Mouse (Mus musculus): Measurements from ENCODE around the gene Gucy2d. TPM values are rescaled to one million over a fixed set of nuclear protein-coding genes. Genes with fewer than 3 reads are reported as not detected.

Gene Gucy2d
- total and polyA plus RNA-seq, 3 experiments = 0.05 TPM; not detected in 2

GRCm38 (mm10) chr7:98495591-98495990, 55.4 kb downstream of the Gucy2d start:
- Histone ChIP-seq H3K4me1 (ENCODE audit: insufficient read depth, low read depth, low read length) (no peaks in the 10 kb centered on the region), H3K36me3 (replicated peaks) (no peaks in the 10 kb centered on the region), H3K4me3 (ENCODE audit: low read depth, low read length) (no peak overlapping the region), H3K9me3 (replicated peaks) (no peaks in the 10 kb centered on the region), H3K27me3 (ENCODE audit: insufficient read depth, low read length) (peaks cover 21% of the 10 kb centered on the region; the same call in 1 of the 2 replicates)
- TF ChIP-seq GATA1 (IDR thresholded peaks at IDR 0.05; ENCODE audit: borderline replicate concordance, low read length) (no peak), CTCF (IDR thresholded peaks at IDR 0.05; ENCODE audit: low read depth, low read length) (no peak), GATA2 (IDR thresholded peaks at IDR 0.05; ENCODE audit: borderline replicate concordance, low read depth, low read length) (no peak), POLR2AphosphoS5 (IDR thresholded peaks at IDR 0.05; ENCODE audit: insufficient replicate concordance, low read depth, low read length) (no peak), TAL1 (conservative IDR thresholded peaks at IDR 0.05; ENCODE audit: low read depth, low read length) (no peak)
- DNase-seq (ENCODE audit: low spot score) (no peak), ATAC-seq (ENCODE audit: extremely low read depth, insufficient number of reproducible peaks, low FRiP score, poor library complexity, severe bottlenecking) (no peak)

- Histone ChIP-seq H3K4me1 (ENCODE audit: insufficient read depth, low read depth, low read length) (no peaks in the 10 kb centered on the region), H3K27me3 (ENCODE audit: insufficient read depth, low read length) (peaks cover 16% of the 10 kb centered on the region; the same call in 1 of the 2 replicates), H3K36me3 (replicated peaks) (no peaks in the 10 kb centered on the region), H3K4me3 (ENCODE audit: low read depth, low read length) (no peak overlapping the region), H3K9me3 (replicated peaks) (no peaks in the 10 kb centered on the region)
- TF ChIP-seq POLR2AphosphoS5 (IDR thresholded peaks at IDR 0.05; ENCODE audit: insufficient replicate concordance, low read depth, low read length) (no peak), CTCF (IDR thresholded peaks at IDR 0.05; ENCODE audit: low read depth, low read length) (no peak), GATA1 (IDR thresholded peaks at IDR 0.05; ENCODE audit: borderline replicate concordance, low read length) (no peak), TAL1 (conservative IDR thresholded peaks at IDR 0.05; ENCODE audit: low read depth, low read length) (no peak), GATA2 (IDR thresholded peaks at IDR 0.05; ENCODE audit: borderline replicate concordance, low read depth, low read length) (no peak)
- ATAC-seq (ENCODE audit: extremely low read depth, insufficient number of reproducible peaks, low FRiP score, poor library complexity, severe bottlenecking) (no peak), DNase-seq (ENCODE audit: low spot score) (no peak)
Measured at GRCm38 (mm10) chr7:98497451-98497850, 57.2 kb downstream of the Gucy2d start.

GRCm38 (mm10) chr7:98498101-98498500, 57.9 kb downstream of the Gucy2d start:
- peaks cover 21% of the 10 kb centered on the region; the same call in 1 of the 2 replicates for H3K27me3 ChIP-seq (ENCODE audit: insufficient read depth, low read length)
- DNase-seq (ENCODE audit: low spot score) (no peak), ATAC-seq (ENCODE audit: extremely low read depth, insufficient number of reproducible peaks, low FRiP score, poor library complexity, severe bottlenecking) (no peak)
- TF ChIP-seq CTCF (IDR thresholded peaks at IDR 0.05; ENCODE audit: low read depth, low read length) (no peak), TAL1 (conservative IDR thresholded peaks at IDR 0.05; ENCODE audit: low read depth, low read length) (no peak), GATA2 (IDR thresholded peaks at IDR 0.05; ENCODE audit: borderline replicate concordance, low read depth, low read length) (no peak), POLR2AphosphoS5 (IDR thresholded peaks at IDR 0.05; ENCODE audit: insufficient replicate concordance, low read depth, low read length) (no peak), GATA1 (IDR thresholded peaks at IDR 0.05; ENCODE audit: borderline replicate concordance, low read length) (no peak)
- no peaks in the 10 kb centered on the region for H3K9me3 ChIP-seq (replicated peaks)
- no peaks in the 10 kb centered on the region for H3K4me1 ChIP-seq (ENCODE audit: insufficient read depth, low read depth, low read length)
- no peaks in the 10 kb centered on the region for H3K36me3 ChIP-seq (replicated peaks)
- no peak overlapping the region for H3K4me3 ChIP-seq (ENCODE audit: low read depth, low read length)

- DNase-seq (ENCODE audit: low spot score) = no peak
- peaks cover 26% of the 10 kb centered on the region; the same call in 1 of the 2 replicates for H3K27me3 ChIP-seq (ENCODE audit: insufficient read depth, low read length)
- ATAC-seq (ENCODE audit: extremely low read depth, insufficient number of reproducible peaks, low FRiP score, poor library complexity, severe bottlenecking) = no peak
- no peak overlapping the region for H3K4me3 ChIP-seq (ENCODE audit: low read depth, low read length)
- H3K36me3 ChIP-seq (replicated peaks) = no peaks in the 10 kb centered on the region
- TF ChIP-seq TAL1 (conservative IDR thresholded peaks at IDR 0.05; ENCODE audit: low read depth, low read length) = no peak
- TF ChIP-seq CTCF (IDR thresholded peaks at IDR 0.05; ENCODE audit: low read depth, low read length) = no peak
- no peak for TF ChIP-seq POLR2AphosphoS5 (IDR thresholded peaks at IDR 0.05; ENCODE audit: insufficient replicate concordance, low read depth, low read length)
- TF ChIP-seq GATA1 (IDR thresholded peaks at IDR 0.05; ENCODE audit: borderline replicate concordance, low read length) = no peak
- no peak for TF ChIP-seq GATA2 (IDR thresholded peaks at IDR 0.05; ENCODE audit: borderline replicate concordance, low read depth, low read length)
- H3K9me3 ChIP-seq (replicated peaks) = no peaks in the 10 kb centered on the region
- H3K4me1 ChIP-seq (ENCODE audit: insufficient read depth, low read depth, low read length) = no peaks in the 10 kb centered on the region
Measured at GRCm38 (mm10) chr7:98498656-98499560, 58.7 kb downstream of the Gucy2d start.

GRCm38 (mm10) chr7:98499561-98500292, 59.5 kb downstream of the Gucy2d start:
- no peak for ATAC-seq (ENCODE audit: extremely low read depth, insufficient number of reproducible peaks, low FRiP score, poor library complexity, severe bottlenecking)
- Histone ChIP-seq H3K9me3 (replicated peaks) (no peaks in the 10 kb centered on the region), H3K36me3 (replicated peaks) (no peaks in the 10 kb centered on the region), H3K4me1 (ENCODE audit: insufficient read depth, low read depth, low read length) (no peaks in the 10 kb centered on the region), H3K4me3 (ENCODE audit: low read depth, low read length) (no peak overlapping the region), H3K27me3 (ENCODE audit: insufficient read depth, low read length) (peaks cover 27% of the 10 kb centered on the region; the same call in 1 of the 2 replicates)
- DNase-seq (ENCODE audit: low spot score) = no peak
- no peak for TF ChIP-seq POLR2AphosphoS5 (IDR thresholded peaks at IDR 0.05; ENCODE audit: insufficient replicate concordance, low read depth, low read length)
- TF ChIP-seq CTCF (IDR thresholded peaks at IDR 0.05; ENCODE audit: low read depth, low read length) = no peak
- TF ChIP-seq GATA1 (IDR thresholded peaks at IDR 0.05; ENCODE audit: borderline replicate concordance, low read length) = no peak
- no peak for TF ChIP-seq GATA2 (IDR thresholded peaks at IDR 0.05; ENCODE audit: borderline replicate concordance, low read depth, low read length)
- TF ChIP-seq TAL1 (conservative IDR thresholded peaks at IDR 0.05; ENCODE audit: low read depth, low read length) = no peak

GRCm38 (mm10) chr7:98500470-98500869, 60.3 kb downstream of the Gucy2d start:
- Histone ChIP-seq H3K27me3 (ENCODE audit: insufficient read depth, low read length) (peaks cover 31% of the 10 kb centered on the region; the same call in 1 of the 2 replicates), H3K9me3 (replicated peaks) (no peaks in the 10 kb centered on the region), H3K36me3 (replicated peaks) (no peaks in the 10 kb centered on the region), H3K4me1 (ENCODE audit: insufficient read depth, low read depth, low read length) (no peaks in the 10 kb centered on the region), H3K4me3 (ENCODE audit: low read depth, low read length) (no peak overlapping the region)
- ATAC-seq (ENCODE audit: extremely low read depth, insufficient number of reproducible peaks, low FRiP score, poor library complexity, severe bottlenecking) (no peak; the same call in 1 of the 2 replicates), DNase-seq (ENCODE audit: low spot score) (no peak)
- TF ChIP-seq TAL1 (conservative IDR thresholded peaks at IDR 0.05; ENCODE audit: low read depth, low read length) = no peak
- TF ChIP-seq POLR2AphosphoS5 (IDR thresholded peaks at IDR 0.05; ENCODE audit: insufficient replicate concordance, low read depth, low read length) = no peak
- no peak for TF ChIP-seq CTCF (IDR thresholded peaks at IDR 0.05; ENCODE audit: low read depth, low read length)
- TF ChIP-seq GATA1 (IDR thresholded peaks at IDR 0.05; ENCODE audit: borderline replicate concordance, low read length) = no peak
- no peak for TF ChIP-seq GATA2 (IDR thresholded peaks at IDR 0.05; ENCODE audit: borderline replicate concordance, low read depth, low read length)
